Mouse (Mus musculus): Measurements from ENCODE around the gene Nmd3. TPM values are rescaled to one million over a fixed set of nuclear protein-coding genes. Genes with fewer than 3 reads are reported as not detected.

The Nmd3 gene
- total and polyA plus RNA-seq, 2 experiments from 2014 or later: 6.8 to 60.6 TPM

DNA sequence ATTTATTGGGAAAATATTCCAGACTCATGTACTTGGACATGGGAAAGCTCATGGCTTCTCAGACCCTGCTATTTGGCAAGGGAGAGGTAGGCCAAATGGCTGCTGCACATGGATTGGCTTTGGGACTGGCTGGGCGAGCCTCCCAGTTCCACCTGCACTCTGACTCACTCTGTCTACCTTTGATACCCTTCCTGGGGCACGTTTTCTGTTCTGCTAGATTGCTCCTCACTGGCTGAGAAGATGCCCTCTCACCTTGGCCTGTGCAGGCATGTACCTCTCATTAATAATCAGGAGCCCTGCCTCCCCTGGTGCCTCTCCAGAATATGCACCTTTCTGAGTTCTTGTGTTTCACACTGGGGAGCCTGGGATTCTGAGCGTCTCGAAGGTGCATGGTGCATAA lies 39.4 kb downstream of the Nmd3 start:
- no peaks in the 10 kb centered on the region for H3K9me3 ChIP-seq (ENCODE audit: low read length)
- H3K4me2 ChIP-seq (ENCODE audit: low read depth, low read length): no peak overlapping the region
- no peaks in the 10 kb centered on the region for H3K27me3 ChIP-seq (ENCODE audit: insufficient read depth, low read length)
- H3K27ac ChIP-seq: no peak overlapping the region
- no peaks in the 10 kb centered on the region for H3K36me3 ChIP-seq (ENCODE audit: insufficient read depth, low read length)
- no peak overlapping the region for H3K9ac ChIP-seq (replicated peaks; ENCODE audit: low read length)
- no peaks in the 10 kb centered on the region for H3K4me1 ChIP-seq (ENCODE audit: insufficient read depth, low read length)
- no peak overlapping the region for H3K4me3 ChIP-seq (ENCODE audit: low read length)
- TF ChIP-seq CTCF (IDR thresholded peaks at IDR 0.05; ENCODE audit: low read depth): no peak
- no peak for DNase-seq (ENCODE audit: low spot score)
- no peak for ATAC-seq
- 85% methylated on average over 4 of the region's 4 CpGs for WGBS

DNA sequence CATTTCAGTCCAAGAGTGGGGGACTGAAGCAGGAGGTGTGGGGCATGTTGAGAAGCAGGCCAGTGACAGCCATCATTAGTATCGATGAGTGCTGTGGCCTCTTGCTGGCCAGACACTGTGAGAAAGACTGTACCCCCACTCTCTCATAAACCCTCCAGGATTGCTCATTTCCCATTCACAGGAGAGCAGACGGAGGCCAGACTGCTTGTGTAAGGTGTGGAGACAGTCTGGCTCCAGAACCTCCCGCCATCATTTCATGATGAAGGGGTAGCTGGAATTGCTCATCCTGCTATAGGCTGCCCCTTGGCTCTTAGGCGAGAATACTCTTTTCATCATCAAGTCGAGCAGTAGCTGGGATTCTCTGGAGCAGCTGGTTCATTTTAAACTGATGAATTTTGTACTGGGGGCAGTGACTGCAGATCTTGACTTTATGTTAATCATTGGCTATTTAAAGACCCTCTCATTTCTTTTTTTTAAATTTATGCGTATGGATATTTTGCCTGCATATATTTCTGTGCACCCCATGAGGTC lies 41.1 kb downstream of the Nmd3 start:
- H3K9me3 ChIP-seq (ENCODE audit: low read length): no peaks in the 10 kb centered on the region
- no peak overlapping the region for H3K27ac ChIP-seq
- no peak overlapping the region for H3K4me2 ChIP-seq (ENCODE audit: low read depth, low read length)
- no peak overlapping the region for H3K9ac ChIP-seq (replicated peaks; ENCODE audit: low read length)
- ATAC-seq: no peak
- no peak for TF ChIP-seq CTCF (IDR thresholded peaks at IDR 0.05; ENCODE audit: low read depth)
- DNase-seq (ENCODE audit: low spot score): no peak
- no peak overlapping the region for H3K4me3 ChIP-seq (ENCODE audit: low read length)
- WGBS: 86% methylated on average over 6 of the region's 6 CpGs
- H3K27me3 ChIP-seq (ENCODE audit: insufficient read depth, low read length): no peaks in the 10 kb centered on the region
- H3K36me3 ChIP-seq (ENCODE audit: insufficient read depth, low read length): no peaks in the 10 kb centered on the region; the same call in 1 of the 2 replicates
- no peaks in the 10 kb centered on the region for H3K4me1 ChIP-seq (ENCODE audit: insufficient read depth, low read length)

DNA sequence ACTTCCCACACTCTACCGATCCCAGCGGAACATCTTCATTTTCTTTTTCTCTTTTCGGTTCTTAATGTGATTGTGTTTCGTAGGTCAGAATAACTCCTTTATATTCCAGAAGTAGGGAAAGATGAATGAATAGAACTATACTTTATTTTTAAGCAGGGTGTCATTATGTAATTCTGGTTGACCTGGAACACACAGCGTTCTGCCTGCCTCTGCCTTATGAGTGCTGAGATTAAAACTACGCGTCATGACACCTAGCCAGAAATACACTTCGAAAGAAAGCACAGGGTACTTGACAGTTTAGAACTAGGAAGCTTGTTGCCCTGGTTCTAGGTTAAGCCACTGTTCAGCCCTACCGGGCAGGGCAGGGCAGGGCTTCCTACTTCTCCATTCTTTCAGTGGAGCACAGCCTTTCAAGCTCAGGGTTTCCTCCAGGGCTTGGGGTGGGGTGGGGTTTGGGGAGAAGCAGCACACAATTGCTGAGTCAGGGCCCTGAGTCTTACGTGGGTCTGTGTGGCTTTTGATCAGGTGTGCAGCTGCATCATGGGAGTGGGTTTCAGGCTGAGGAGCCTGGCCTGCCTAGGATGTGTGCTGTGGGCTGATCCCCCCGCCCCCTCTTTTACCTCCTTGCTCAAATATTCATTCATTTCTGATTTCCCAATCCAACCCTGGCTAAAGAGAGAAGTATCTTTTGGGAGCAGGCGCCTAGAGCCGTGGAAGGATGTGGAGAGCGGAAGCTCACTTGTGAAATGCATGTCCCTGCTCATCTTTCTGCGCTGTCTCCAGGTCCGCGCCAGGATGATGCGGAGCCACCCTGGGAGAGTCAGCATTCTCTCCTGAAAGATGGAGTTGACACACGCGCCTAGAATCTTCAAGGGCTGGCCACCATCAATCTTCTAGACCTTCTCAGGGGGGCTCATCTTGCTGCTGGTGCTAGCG lies 42.1 kb downstream of the Nmd3 start:
- Histone ChIP-seq H3K9ac (replicated peaks; ENCODE audit: low read length) (no peak overlapping the region), H3K27me3 (ENCODE audit: insufficient read depth, low read length) (no peaks in the 10 kb centered on the region), H3K4me1 (ENCODE audit: insufficient read depth, low read length) (no peaks in the 10 kb centered on the region), H3K36me3 (ENCODE audit: insufficient read depth, low read length) (no peaks in the 10 kb centered on the region; the same call in 1 of the 2 replicates), H3K27ac (no peak overlapping the region), H3K4me3 (ENCODE audit: low read length) (no peak overlapping the region), H3K9me3 (ENCODE audit: low read length) (no peaks in the 10 kb centered on the region), H3K4me2 (ENCODE audit: low read depth, low read length) (no peak overlapping the region)
- DNase-seq (ENCODE audit: low spot score) (no peak), ATAC-seq (no peak)
- no peak for TF ChIP-seq CTCF (IDR thresholded peaks at IDR 0.05; ENCODE audit: low read depth)
- WGBS: 90% methylated on average over 21 of the region's 21 CpGs

DNA sequence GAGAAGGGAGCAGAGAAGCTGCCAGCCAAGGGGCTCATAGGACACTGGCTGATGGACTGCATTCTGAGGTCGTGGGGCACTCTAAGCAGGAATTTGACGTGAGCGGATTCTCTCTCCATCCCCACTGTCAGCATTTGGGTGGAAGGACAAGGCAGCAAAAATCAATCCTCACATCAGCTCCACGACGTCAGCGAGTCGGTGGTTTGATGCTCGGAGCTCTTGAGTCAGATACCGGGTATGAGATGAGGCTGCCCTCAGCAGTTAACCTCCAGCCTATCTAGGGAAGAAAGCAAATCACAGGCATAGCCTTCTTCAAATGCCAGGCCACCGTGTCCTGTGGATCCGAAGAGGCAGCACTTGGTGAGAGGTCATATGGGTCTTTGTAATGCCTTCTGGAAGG lies 43.4 kb downstream of the Nmd3 start:
- no peak for DNase-seq (ENCODE audit: low spot score)
- no peak for ATAC-seq
- Histone ChIP-seq H3K36me3 (ENCODE audit: insufficient read depth, low read length) (no peaks in the 10 kb centered on the region; the same call in 1 of the 2 replicates), H3K4me1 (ENCODE audit: insufficient read depth, low read length) (no peaks in the 10 kb centered on the region), H3K4me2 (ENCODE audit: low read depth, low read length) (no peak overlapping the region), H3K9me3 (ENCODE audit: low read length) (no peaks in the 10 kb centered on the region), H3K27me3 (ENCODE audit: insufficient read depth, low read length) (no peaks in the 10 kb centered on the region), H3K9ac (replicated peaks; ENCODE audit: low read length) (no peak overlapping the region), H3K27ac (no peak overlapping the region), H3K4me3 (ENCODE audit: low read length) (no peak overlapping the region)
- WGBS: 94% methylated on average over 11 of the region's 11 CpGs
- no peak for TF ChIP-seq CTCF (IDR thresholded peaks at IDR 0.05; ENCODE audit: low read depth)

DNA sequence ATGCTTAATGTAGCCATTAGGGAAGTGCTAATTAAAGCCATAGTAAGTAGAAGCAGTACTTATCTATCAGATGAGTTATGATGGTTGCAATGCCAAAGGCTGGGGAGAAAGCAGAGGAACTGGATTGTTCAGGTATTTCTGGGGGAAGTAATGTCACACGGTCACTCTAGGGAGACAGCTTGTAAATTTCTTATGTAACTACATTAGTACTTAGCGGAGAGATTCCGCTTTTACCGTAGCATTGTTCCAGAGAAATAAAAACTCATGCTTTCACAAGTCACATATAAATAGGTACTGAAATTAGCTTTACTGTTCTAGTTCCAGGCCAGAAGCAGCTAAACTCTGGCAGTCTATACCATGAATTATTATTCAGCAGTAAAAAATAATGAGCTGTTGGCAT lies 47.4 kb downstream of the Nmd3 start:
- Histone ChIP-seq H3K27ac (no peak overlapping the region), H3K9me3 (ENCODE audit: low read length) (no peaks in the 10 kb centered on the region), H3K4me2 (ENCODE audit: low read depth, low read length) (no peak overlapping the region), H3K36me3 (ENCODE audit: insufficient read depth, low read length) (no peaks in the 10 kb centered on the region; the same call in 1 of the 2 replicates), H3K4me3 (ENCODE audit: low read length) (no peak overlapping the region), H3K9ac (replicated peaks; ENCODE audit: low read length) (no peak overlapping the region), H3K4me1 (ENCODE audit: insufficient read depth, low read length) (no peaks in the 10 kb centered on the region), H3K27me3 (ENCODE audit: insufficient read depth, low read length) (no peaks in the 10 kb centered on the region)
- WGBS: 86% methylated on average over 4 of the region's 4 CpGs
- no peak for DNase-seq (ENCODE audit: low spot score)
- no peak for TF ChIP-seq CTCF (IDR thresholded peaks at IDR 0.05; ENCODE audit: low read depth)
- no peak for ATAC-seq

DNA sequence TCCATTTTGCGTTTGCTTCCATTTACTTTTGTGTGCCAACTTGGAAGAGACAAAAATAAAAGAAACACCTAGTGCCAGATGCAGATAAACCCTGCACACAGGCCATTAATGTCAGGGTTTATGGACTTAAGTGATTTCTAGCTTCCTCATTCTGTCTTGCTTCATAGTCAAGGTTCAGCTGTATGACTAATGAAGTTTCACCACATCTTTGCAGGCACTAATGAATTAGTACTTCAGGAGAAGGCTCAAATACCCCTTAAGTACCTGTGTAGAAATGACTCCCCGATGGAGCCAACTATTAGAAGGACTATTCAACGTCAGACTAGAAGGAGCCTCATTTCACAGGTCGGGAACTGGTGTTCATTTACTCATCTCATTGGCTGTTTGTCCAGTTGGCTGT lies 51.6 kb downstream of the Nmd3 start:
- no peak for ATAC-seq
- no peak overlapping the region for H3K4me2 ChIP-seq (ENCODE audit: low read depth, low read length)
- no peak for TF ChIP-seq CTCF (IDR thresholded peaks at IDR 0.05; ENCODE audit: low read depth)

More for the DNA sequence above, 51.6 kb downstream of the Nmd3 start:
- no peak for DNase-seq (ENCODE audit: low spot score)
- no peaks in the 10 kb centered on the region for H3K36me3 ChIP-seq (ENCODE audit: insufficient read depth, low read length)
- no peaks in the 10 kb centered on the region for H3K9me3 ChIP-seq (ENCODE audit: low read length)
- H3K27me3 ChIP-seq (ENCODE audit: insufficient read depth, low read length): no peaks in the 10 kb centered on the region
- 93% methylated on average over 4 of the region's 4 CpGs for WGBS
- no peak overlapping the region for H3K9ac ChIP-seq (replicated peaks; ENCODE audit: low read length)
- no peak overlapping the region for H3K4me3 ChIP-seq (ENCODE audit: low read length)
- no peaks in the 10 kb centered on the region for H3K4me1 ChIP-seq (ENCODE audit: insufficient read depth, low read length)
- no peak overlapping the region for H3K27ac ChIP-seq
